Mouse (Mus musculus) T-helper 17 cell (primary cell): ENCODE measurements around the gene Wwox.

Experiments
- in situ Hi-C, 2 experiments: fragments of 300-600 bp; cut with MboI, MseI; formaldehyde crosslinking; loops; 1 replicate in 1 of 2; 2 replicates in 1 of 2; pipeline ENCODE4 v1.15.1; 2025; ENCODE audit warnings: high pct_unique_total_duplicates in 2 of 2

Wwox gene

GRCm38 (mm10) chr8:114529581-114529980 lies 90.1 kb downstream of the Wwox start:
- in situ Hi-C loops, result no loop called here

DNA sequence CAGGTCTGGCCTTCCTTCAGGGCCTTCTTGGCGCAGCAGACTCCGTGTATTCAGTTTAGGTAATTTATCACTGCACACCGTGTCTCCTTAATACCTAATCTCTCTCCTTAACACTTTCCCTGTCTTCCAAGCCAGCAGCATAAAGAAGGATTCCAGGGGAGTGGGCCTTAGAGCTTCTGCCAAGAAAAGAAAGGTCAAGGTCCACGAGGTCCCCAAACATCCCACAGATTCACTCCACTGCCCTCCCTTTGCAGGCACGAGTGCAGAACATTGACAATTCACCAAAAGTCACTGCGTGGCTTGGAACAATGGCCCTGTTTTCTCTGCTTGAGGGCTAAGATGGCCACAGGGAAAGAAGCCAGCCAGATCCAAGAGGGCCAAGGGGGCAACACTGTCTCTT lies 96.7 kb downstream of the Wwox start:
- in situ Hi-C loops, result loop anchor here in 1 of 2 experiments (5.0 kb wide), 1 partner anchor 491 kb away; no protein-coding TSS in a partner anchor

GRCm38 (mm10) chr8:114541132-114541531 lies 101.7 kb downstream of the Wwox start:
- in situ Hi-C loops, result loop anchor here in 1 of 2 experiments (5.0 kb wide), 1 partner anchor 1891 kb away; no protein-coding TSS in a partner anchor

DNA sequence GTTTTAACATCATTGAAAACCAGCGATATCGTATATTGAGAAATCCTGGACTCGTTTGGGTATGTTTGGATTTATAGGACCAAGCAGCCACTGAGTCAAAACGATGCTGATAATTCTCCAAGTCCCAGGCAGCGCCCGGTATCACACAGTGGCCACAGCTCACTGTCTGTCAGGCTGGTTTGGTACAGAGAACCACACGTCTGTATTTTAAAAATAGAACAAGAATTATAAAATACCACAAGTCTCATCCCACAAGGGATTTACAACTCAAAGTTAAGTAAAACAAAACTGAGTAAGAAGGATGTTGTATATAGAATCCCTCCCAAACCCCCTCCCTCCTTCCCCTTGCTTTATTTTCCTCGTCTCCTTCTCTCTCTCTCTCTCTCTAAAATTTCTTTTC lies 108.9 kb downstream of the Wwox start:
- in situ Hi-C loops, result loop anchor here in 1 of 2 experiments (5.0 kb wide), 1 partner anchor 84 kb away; no protein-coding TSS in a partner anchor

DNA sequence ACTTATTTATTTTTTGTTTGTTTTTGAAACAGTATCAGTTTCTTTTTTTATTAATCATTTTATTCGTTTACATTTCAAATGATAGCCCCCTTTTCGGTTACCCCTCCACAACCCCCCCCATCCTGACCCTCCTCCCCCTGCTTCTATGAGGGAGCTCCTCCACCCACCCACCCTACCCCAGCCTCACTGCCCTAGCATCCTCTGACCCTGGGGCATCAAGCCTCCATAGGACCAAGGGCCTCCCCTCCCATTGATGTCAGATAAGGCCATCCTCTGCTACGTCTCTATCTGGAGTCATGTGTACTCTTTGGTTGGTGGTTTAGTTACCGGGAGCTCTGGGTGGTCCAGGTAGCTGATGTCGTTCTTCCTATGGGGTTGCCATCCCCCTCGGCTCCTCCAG lies 109.4 kb downstream of the Wwox start:
- in situ Hi-C loops, result loop anchor here in 1 of 2 experiments (5.0 kb wide), 1 partner anchor 83 kb away; no protein-coding TSS in a partner anchor

DNA sequence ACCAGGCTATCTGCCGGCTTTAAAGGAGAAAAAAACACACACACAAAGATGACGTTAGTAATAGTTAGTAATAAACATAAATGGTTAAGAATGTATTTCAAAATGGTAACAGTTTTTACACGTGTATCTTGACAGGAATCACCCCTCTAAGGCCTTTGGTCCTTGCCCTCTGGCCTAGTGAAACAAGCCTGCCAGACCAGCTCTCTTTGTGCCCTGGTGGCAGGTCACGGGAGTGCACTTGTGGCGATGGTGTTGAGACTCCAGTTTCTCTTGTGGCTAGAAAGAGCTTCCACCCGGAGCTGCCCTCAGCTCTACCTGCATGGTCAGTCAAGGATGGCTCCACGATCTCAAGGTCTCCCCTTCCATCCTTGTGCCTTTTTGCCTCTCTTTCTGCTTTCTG lies 110.6 kb downstream of the Wwox start:
- in situ Hi-C loops, result no loop called here

DNA sequence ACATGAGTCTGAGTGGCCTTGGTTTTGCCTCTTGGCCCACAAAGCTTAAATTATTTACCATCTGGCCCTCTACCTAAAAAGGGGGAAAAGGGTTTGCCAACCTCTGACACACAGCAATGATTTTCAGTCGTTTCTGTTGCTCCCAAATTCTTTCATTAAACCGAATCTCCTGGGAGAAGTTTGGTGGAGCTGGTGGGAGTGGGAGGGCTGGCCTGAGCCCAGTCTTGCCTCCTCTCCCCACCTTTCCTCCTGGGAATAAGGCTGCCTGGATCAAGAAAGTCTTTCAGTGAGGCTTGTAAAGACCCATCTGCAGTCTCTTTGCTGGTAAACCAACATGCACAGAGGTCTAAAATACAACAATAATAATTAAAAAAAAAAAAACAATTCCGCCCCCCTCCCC lies 113.2 kb downstream of the Wwox start:
- in situ Hi-C loops, result no loop called here

GRCm38 (mm10) chr8:114554966-114555365 lies 115.5 kb downstream of the Wwox start:
- in situ Hi-C loops, result no loop called here

DNA sequence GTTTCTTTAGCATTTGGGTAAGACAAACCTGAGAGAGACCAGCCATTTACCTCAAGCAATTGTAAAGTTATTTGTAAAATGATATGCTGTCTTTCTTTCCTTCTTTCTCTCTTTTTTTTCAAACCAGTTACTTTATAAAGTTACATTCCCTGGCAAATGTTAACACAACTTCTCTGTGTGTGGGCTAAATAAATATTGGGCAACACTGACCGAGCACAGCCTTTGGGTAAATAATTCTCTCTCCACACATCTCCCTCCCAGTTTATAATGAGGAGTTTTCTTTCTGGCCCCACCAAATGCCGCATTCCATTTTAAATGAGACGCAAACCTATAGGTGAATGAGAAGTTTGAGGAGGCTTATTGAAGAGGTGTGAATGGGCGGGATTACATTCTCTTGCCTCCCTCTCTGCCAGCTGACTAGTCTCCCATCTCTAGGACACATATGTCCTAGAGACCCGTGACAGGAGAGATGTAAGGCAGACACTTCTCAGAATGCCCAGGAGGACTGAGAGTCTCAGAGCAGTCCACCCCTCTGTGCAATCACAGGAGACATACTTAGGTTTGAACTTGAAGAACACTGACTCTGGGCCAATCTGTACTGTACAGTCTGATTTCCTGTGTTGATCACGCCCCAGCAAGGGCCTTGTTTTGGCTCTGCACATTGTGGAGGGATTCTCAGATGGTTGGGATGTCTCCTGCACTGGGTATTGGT lies 116.2 kb downstream of the Wwox start:
- in situ Hi-C loops, result no loop called here

DNA sequence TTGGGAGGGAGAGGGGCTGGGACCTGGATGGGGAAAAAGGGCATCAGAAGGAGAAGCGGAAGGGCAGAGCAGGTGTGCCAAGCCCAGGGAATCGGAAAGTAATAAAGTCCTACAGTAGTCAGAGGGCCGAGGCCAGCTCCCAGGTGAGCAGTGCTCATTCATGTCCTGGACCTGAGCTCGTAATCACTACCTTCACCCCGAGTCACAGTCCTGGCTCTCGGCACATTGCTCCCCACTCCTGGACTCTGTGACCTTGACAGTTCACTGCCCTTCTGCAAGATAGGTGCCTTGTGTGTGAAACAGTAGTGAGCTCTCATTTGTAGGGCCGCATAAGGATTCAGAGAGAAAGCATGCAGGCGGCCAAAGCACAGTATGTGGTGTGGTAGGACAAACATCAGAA lies 121.7 kb downstream of the Wwox start:
- in situ Hi-C loops, result no loop called here

GRCm38 (mm10) chr8:114562486-114562885 lies 123.0 kb downstream of the Wwox start:
- in situ Hi-C loops, result no loop called here

DNA sequence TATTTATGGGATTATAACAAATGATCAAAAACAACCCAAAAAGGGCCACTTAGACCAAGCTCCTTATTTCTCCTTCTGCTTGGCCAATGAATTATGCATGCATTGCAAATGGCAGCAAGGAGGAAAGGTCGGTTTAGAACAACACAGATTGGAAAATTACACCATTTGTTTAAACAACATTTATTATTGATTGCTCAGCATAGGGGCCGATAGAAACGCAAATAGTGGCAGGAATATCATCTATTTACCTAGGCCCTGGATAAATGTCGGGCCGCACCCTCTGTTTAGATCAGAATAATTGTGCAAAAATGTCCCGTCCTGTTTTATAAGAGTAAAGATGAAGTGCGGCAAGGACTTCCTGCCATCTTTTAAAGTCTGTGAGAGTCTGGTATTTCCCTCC lies 123.9 kb downstream of the Wwox start:
- in situ Hi-C loops, result no loop called here

GRCm38 (mm10) chr8:114564036-114564435 lies 124.6 kb downstream of the Wwox start:
- in situ Hi-C loops, result no loop called here

DNA sequence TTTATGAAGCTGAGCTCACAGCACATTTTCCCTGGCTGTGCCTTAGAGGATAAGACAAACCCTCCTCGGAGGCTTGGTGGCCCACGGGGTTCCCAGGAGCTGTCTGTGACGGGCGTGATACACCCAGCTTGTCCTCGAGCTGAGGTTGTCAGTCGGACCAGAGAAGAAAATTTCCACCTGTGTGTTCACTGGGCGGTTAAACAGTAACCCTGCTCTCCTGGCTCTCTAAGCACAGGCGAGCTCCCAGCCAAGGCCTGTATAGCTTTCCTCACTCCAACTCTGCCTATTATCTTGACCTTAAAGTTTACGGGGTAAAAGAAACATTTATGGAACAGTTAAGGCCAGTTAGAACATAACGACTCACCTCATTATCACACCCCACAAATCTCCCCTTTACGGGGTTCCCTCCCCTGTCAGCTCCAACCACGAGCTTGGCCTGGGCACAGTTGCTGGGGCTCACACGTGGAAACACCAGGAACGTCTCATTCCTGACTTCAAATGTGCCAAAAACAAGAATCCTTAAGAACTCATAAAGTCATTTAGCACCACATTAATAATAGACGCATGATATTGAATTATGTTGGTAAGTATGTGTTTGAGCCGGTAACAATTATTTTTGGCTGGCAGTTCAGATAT lies 129.2 kb downstream of the Wwox start:
- in situ Hi-C loops, result no loop called here

DNA sequence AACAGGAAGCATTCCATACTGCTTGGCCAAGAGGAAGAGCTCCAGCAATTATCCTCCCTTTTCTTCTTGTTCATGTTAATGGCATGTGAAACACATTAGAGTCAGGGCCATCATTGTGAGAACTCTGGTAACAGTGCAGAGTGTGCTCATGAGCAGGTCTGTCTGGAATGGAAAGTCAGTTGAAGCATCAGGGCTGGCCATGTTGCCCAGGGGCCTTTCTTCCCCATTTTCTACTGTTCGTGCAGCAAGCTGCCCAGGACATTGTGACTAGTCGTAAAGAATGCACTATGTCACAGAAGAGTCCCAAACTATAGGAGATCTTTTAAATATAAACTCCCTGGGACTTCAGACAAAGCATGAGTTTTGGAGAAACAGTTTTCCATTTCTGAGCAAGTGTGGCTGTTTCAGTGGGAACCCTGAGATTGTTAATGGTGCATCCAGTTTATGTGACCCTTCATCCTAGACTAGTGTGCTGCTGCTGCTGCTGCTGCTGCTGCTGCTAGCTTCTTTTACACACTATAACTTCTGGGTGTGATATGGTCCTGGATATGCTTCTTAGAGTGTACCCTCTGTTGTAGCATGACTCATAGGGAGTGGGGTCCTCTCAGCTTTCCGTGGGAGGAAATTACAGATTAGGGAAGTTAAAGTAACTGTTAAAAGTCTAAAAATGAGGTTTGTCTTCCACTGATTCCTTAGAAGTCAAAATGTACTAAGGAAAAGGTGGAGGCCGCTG lies 133.7 kb downstream of the Wwox start:
- in situ Hi-C loops, result no loop called here

DNA sequence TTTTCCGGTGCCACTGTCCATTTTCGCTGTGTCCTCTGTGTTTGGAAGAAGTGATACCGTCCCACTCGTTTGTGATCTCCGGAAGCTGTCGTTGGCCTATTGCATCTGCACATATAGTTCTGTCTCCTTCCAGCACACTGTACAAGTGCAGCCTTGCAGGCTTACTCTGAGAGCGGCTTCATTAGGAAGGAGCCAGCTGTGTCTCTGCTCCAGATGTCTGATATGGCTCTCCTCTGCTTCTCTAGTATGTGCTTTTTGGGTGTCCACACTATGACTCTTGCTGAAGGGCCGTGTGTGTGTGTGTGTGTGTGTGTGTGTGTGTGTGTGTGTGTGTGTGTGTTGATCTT lies 134.3 kb downstream of the Wwox start:
- in situ Hi-C loops, result no loop called here

DNA sequence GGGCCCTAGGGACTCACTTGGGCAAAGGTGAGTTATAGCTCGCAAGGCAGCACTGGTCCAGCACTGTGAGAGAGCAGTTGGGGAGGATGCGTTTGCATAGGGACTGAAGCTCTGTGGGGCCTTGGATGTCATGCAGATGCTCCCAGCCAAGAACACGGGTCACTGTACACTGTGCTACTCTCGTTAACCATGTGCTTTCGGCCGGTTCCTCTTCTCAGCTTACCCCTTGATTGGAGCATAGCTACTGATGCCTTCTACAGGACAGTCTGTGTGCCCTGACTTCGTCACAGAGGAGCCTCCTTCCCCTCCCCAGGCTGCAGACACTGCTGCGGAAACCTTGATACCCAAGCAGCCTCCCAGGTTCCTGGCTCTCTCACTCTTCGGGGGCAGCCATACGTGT lies 139.8 kb downstream of the Wwox start:
- in situ Hi-C loops, result no loop called here

GRCm38 (mm10) chr8:114580684-114581083 lies 141.2 kb downstream of the Wwox start:
- in situ Hi-C loops, result no loop called here

DNA sequence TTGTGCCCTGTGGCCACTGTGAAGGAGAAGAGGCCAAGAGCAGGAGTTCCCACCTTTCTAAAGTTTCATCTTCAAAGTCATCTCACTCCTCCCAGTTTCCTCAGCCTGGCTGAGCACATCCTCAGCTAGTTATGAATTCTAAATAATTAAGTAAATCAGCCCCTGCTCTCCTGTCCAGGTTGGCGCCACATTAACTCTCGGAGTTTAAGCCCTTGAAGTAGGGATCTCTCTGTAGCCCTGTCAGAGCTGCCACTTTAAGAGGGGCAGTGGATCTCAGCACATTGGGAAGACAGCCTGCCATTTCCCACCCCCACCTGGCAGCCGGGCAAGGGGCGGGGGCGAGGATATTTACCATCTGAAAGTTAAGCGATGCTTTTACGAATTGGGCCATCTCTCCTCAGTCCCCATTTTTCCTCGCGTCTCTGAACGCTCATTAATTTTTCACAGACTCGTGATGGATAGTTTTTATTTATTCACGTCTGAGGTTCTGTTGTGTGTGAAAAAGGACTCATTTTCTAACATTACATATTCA lies 150.9 kb downstream of the Wwox start:
- in situ Hi-C loops, result no loop called here

GRCm38 (mm10) chr8:114591296-114592280 lies 152.1 kb downstream of the Wwox start:
- in situ Hi-C loops, result no loop called here
